Mouse (Mus musculus) lung, postnatal 14 days (tissue): Measurements from ENCODE around the gene Brsk2.
"Not testable (repeated sequence)": the region's sequence is repeated elsewhere in the genome, so short reads cannot be mapped to it uniquely, and the experiment has no call there.

Source experiments
- DNase-seq: peaks from one replicate; pipeline ENCODE4 v3.0.0; 2021

Gene Brsk2

GRCm38 (mm10) chr7:141948906-141949798 is at the start of gene Brsk2:
TSS of gene Brsk2 (plus strand) at chr7:141949751.
- peak; percentile 94 for DNase-seq

- no peak for DNase-seq
Observed at GRCm38 (mm10) chr7:141901825-141902224, 47.7 kb upstream of the Brsk2 start.

GRCm38 (mm10) chr7:141902269-141902729 is 47.3 kb upstream of the Brsk2 start:
- DNase-seq, result peak; percentile 100

- DNase-seq, result no peak
Observed at GRCm38 (mm10) chr7:141902791-141903190, 46.8 kb upstream of the Brsk2 start.

GRCm38 (mm10) chr7:141908591-141908990 is 41.0 kb upstream of the Brsk2 start:
- DNase-seq, result no peak

GRCm38 (mm10) chr7:141911305-141911704 is 38.2 kb upstream of the Brsk2 start:
- no peak for DNase-seq

GRCm38 (mm10) chr7:141918407-141918806 is 31.1 kb upstream of the Brsk2 start, which contains the start of gene Tollip:
TSS of gene Tollip (minus strand) at chr7:141918507.
- no peak for DNase-seq

GRCm38 (mm10) chr7:141924121-141924520 is 25.4 kb upstream of the Brsk2 start:
- not testable (repeated sequence) for DNase-seq

- DNase-seq, result peak; percentile 80
Observed at GRCm38 (mm10) chr7:141924917-141925316, 24.6 kb upstream of the Brsk2 start.

- DNase-seq, result no peak
Observed at GRCm38 (mm10) chr7:141928642-141929041, 20.9 kb upstream of the Brsk2 start.

GRCm38 (mm10) chr7:141934128-141934898 is 15.2 kb upstream of the Brsk2 start:
- no peak for DNase-seq

GRCm38 (mm10) chr7:141934951-141935350 is 14.6 kb upstream of the Brsk2 start:
- DNase-seq, result no peak

GRCm38 (mm10) chr7:141943444-141943843 is 6.1 kb upstream of the Brsk2 start:
- no peak for DNase-seq

- DNase-seq, result no peak
Observed at GRCm38 (mm10) chr7:141945927-141946326, 3.6 kb upstream of the Brsk2 start.

GRCm38 (mm10) chr7:141947512-141947911 is 2.0 kb upstream of the Brsk2 start:
- no peak for DNase-seq

- no peak for DNase-seq
Observed at GRCm38 (mm10) chr7:141948045-141948444, 1.5 kb upstream of the Brsk2 start.

GRCm38 (mm10) chr7:141949799-141950103 is 200 bp downstream of the Brsk2 start:
- no peak for DNase-seq

GRCm38 (mm10) chr7:141950104-141951013 is 808 bp downstream of the Brsk2 start:
- no peak for DNase-seq

- no peak for DNase-seq
Observed at GRCm38 (mm10) chr7:141951821-141952220, 2.3 kb downstream of the Brsk2 start.

GRCm38 (mm10) chr7:141952920-141953319 is 3.4 kb downstream of the Brsk2 start:
- no peak for DNase-seq

- DNase-seq, result no peak
Observed at GRCm38 (mm10) chr7:141953616-141954015, 4.1 kb downstream of the Brsk2 start.

- DNase-seq, result no peak
Observed at GRCm38 (mm10) chr7:141955565-141956173, 6.1 kb downstream of the Brsk2 start.
